Mouse (Mus musculus): ENCODE results near the gene Zfp207.
"Not testable (repeated sequence)": the region's sequence is repeated elsewhere in the genome, so short reads cannot be mapped to it uniquely, and the experiment has no call there.

The Zfp207 gene

DNA sequence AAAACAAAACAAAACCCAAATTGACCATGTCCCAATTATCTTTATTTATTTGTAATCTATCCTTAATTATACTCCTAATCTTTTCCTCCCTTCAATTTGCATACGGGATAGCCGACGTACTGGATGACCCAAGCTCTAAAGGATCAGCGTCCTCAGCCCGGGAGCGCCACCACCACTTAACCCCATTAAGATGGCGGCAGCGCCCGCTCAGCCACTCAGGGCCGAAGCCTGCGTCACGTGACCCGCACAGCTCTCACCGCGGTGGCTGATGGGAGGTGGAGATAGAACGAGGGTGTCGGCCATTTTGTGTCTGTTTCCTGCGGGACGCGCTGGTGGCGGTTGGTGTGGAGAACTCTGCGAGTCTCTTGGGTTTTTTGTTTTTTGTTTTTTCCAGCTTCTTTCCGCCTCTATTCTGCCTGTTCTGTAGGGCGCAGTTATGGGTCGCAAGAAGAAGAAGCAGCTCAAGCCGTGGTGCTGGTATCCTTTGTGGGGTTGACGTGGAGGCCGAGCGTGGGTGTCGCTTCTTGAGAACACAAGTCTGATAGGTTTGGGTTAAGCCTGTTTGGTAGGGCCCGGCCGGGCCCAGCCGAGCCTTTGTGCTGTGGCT is at the start of gene Zfp207:
TSS of gene Zfp207 (plus strand) at position 261 of the 607 bp plus-strand sequence.
- peak; percentile 94 to 98 for DNase-seq (ENCODE audit: low spot score in 2 of 2)

DNA sequence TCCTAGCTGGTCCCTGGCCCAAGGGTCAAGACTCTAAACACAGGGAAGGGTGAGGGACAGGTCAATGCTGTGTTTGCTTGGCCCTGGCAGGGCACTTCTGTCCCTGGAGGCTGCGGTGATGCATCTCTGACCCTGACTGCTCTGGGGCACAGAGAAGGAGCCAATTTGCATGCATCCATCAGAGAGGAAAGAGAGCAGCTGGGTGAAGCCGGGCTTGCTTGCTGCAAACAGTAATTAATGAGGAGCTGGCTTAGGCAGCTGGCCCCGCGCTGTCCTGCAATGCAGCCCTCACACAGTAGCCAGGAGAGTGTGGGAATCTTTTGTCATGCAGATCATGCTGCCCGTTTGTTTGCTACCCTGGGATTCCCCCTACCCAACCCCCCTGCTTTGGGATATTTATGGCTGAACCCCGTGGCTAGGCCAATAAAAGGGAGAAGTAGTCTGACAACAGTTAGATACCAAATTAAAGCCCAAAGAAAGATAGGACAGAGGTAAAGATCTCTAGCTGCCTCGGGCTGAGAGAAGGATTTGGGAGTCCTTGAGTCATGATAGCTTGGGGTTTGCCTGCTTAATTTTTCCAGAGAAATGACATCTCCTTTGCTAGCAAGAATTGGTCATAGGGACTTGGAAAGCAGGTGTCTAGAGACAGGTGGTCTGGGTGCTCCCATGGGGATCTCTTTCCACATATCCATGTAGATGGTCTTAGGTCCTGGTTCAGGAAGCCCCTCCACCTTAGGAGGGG is 47.3 kb upstream of the Zfp207 start:
- no peak for DNase-seq (ENCODE audit: low spot score in 2 of 2)

DNA sequence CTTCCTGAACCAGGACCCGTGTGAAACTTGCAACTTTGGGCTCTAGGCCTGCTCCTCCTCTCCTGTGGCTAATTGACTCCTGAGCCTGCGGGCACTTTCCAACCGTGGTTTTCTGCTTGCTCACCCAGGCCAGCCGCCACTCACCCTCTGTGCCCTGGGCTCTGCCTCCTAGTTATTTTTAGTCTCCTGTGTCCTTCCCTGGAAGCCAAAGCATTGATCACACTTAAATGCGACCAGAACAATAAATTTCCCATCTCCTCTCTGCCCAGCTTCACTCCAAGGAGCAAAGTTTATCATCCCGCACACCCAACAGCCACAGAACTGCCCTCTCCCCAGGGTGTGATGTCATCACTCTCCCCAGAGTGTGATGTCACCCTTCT is 46.7 kb upstream of the Zfp207 start:
- no peak for DNase-seq (ENCODE audit: low spot score in 2 of 2)

DNA sequence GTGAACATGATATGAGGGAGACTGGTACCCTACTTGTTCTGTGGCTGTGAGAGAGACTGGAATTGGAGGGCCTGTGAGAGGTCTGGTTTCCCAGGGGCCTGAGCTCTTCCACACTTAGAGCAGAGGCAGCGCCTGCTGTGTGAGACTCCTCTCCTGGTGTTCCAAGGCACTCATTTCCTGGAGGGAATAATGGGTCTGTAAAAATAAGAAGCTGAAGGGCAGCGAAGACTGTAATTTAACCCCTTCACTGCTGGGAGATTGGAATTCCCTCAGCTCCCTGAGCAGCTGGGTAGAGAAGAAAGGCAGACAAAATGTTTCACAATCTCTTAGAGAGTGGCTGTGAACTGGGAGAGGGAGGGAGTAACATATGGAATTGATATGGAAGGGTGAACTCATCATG is 40.6 kb upstream of the Zfp207 start:
- DNase-seq (ENCODE audit: low spot score in 2 of 2), result no peak

DNA sequence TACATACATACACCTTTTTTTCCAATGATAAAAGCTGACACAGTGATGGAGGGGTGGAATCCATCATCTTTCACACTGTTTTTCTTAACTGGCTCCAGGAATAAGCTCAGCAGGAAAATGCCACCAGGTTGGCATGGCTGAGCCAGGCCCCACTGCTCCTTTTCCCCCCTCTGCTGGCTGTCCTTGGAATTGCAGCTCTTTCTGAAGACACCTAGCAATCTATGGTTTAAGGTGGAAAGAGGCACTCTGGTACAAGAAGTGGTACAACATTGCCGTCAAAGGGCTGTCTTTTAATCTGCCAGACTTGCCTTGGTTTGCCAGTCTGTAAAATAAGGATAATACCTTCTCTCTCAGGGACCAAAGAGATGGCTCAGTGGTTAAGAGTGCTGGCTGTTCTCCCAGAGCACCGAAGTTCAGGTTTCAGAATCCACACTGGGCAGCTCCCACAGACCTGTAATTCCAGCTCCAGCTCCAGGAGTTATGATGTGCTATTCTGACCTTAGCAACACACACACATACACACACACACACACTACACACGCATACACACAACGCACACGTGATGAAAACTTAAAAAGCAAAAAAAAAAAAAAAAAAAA is 31.1 kb upstream of the Zfp207 start:
- peak in 1 of 2 experiments; percentile 79 for DNase-seq (ENCODE audit: low spot score in 2 of 2)

DNA sequence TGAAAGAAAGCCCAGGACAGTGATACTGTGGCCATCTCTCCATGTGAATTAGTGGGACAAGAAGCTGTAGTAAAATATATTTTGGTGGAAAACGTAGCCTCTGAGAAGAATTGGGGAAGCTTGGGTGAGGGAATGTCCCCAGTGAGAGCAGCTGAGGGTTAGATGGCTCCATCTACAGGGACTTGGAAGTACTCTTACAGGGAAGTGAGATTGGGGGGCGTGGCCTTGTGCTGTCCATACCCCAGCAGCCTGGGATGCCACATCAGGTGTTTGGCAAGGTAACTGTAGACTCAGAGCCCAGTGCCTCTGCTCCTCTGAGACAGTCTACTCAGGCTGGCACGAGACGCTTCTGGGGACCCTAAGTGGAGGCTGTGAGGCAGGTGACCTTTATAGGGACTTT is 28.2 kb upstream of the Zfp207 start:
- DNase-seq (ENCODE audit: low spot score in 2 of 2), result no peak

DNA sequence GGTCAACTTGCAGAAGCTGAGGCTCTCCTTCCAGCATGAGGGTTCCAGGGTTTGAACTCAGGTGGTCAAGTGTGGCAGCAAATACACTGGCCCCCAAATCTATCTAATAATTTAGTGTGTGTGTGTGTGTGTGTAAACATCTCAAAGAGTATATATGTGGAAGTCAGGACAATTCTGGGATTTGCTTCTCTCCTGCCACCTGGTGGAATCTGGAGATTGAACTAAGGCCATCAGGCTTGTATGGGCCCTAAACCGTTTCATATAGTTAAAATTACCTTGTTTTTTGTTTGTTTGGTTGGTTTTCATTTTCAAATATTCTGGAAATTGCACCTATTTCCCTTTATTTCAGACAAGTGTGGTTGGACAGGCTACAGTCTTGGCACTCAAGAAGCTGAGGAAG is 14.1 kb upstream of the Zfp207 start:
- DNase-seq (ENCODE audit: low spot score in 2 of 2), result no peak

DNA sequence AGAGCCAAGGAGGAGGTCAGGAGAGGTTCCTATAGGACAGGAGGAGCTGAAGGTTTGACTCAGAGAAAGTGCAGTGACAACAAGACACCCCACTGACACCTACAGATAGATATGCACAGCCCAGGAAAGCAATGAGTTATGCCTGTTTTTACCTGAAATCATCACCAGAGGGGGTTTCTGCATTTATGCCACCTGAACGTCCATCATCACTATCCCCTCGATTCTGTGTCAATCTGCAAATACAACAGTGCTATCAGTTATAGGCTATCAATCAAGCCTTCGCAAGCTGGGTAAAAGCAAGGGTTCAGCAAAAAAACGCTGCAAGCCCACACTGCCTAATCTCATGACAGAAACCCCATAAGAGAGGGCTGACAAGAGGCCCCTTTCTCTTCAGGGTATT is 6.4 kb upstream of the Zfp207 start:
- no peak for DNase-seq (ENCODE audit: low spot score in 2 of 2)

DNA sequence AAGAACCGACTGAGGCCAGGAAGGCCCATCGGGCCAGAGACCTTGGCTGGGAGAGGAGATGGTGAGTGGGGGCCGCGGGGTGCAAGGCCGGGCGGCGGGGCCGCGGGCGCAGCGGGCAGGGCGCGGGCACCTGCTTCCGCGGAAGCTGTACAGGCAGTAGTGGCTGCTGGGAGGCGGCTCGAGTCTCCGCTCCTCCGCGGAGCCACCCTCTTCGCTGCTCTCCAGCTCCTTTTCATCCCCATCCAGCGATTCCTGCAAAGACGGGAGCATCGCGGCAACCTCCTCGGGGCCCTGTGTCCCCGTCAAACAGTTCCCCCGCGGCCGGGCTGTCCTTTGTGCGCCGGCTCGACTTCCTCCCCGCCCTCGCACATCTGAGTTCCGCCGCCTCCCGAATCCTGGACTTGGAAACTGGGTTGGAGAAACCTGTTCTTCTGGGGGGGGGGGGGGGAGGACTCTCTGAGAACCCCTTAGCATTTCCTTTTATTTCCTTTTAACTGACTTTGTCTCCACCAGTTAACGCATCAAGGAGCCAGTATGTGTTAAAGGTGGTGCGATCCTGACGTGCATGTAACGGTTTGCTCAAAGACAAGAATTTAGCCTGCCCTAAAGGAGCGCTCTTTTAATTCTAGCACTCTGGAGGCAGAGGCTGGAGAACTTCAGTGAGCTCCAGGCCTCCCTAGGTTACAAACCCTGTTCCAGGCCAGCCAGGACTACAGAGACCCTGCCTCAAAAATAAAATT is 5.2 kb upstream of the Zfp207 start, which contains the start of gene 5730455P16Rik:
TSS of gene 5730455P16Rik (minus strand) at position 323 of the 740 bp plus-strand sequence.
- peak; percentile 66 to 83 for DNase-seq (ENCODE audit: low spot score in 2 of 2)

DNA sequence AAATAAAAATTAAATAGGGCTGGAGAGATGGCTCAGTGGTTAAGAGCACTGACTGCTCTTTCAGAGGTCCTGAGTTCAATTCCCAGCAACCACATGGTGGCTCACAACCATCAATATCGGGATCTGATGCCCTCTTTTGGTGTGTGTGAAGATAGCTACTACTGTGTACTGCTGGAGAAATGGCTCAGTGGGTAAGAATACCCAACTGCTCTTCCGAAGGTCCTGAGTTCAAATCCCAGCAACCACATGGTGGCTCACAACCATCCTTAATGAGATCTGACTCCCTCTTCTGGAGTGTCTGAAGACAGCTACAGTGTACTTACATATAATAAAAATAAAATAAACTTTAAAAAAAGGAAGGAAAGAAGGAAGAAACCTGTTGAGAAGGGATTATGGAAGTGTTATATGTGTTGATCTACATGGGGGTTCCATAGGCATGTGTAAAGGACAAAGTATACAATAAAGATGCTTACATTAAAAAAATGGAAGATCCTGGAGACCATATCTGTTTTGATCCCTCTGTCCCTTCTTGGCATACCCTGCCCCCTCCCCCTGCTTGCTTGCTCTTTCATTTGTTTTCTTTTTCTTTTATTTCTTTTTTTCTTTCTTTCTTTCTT is 4.5 kb upstream of the Zfp207 start:
- not testable (repeated sequence) for DNase-seq (ENCODE audit: low spot score in 2 of 2)

DNA sequence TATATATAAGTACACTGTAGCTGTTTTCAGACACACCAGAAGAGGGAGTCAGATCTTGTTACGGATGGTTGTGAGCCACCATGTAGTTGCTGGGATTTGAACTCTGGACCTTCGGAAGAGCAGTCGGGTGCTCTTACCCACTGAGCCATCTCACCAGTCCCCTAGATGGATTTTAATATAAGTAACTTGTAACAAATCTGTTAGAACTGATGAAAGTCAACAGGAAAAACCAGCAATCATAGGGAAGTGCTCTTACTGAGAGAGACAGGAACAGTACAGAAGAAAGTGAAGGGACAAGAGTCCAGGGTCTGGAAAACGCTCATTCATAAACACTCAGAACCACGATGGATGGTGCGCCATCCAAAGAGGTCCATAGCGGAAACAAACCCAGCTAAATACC is 3.9 kb upstream of the Zfp207 start:
- DNase-seq (ENCODE audit: low spot score in 2 of 2), result not testable (repeated sequence)

DNA sequence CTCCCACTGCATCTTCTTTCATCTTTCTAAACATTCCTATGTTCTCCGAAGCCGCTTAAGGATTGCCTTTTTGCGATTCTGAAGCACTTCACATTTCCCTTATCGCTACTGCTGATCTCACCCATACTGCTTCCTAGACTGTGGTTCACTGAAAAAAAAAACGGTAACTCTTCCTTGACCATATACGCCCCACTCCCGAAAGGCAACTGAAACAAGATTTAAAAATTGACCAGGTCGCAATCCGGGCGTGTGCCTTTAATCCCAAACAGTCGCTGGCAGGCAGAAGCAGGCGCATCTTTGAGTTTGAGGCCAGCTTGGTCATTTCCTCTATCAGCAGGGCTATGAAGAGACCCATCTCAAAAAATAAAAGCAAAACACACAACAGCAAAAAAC is 457 bp upstream of the Zfp207 start:
- peak in 1 of 2 experiments; percentile 23 for DNase-seq (ENCODE audit: low spot score in 2 of 2)

DNA sequence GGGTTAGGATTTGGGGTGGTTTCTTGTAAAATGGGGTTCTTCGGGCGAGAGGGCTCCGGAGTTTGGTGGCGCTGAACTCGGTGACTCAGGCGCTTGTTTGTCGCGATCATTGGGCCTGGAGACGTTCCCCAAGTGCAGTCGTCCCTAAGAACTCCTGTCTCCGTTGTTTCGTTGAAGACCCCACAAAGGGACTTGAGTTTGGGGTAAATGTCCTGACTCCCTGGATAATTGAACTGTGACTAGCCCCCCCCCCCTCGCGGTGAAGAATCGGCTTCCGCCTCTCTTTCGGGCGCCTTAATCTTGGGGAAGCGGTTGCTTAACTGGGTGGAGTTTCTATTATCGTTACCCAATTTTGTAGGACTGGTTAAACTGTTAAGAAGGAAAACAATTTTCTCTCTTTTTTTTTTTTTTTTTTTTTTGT is 557 bp downstream of the Zfp207 start:
- DNase-seq (ENCODE audit: low spot score in 2 of 2), result no peak

DNA sequence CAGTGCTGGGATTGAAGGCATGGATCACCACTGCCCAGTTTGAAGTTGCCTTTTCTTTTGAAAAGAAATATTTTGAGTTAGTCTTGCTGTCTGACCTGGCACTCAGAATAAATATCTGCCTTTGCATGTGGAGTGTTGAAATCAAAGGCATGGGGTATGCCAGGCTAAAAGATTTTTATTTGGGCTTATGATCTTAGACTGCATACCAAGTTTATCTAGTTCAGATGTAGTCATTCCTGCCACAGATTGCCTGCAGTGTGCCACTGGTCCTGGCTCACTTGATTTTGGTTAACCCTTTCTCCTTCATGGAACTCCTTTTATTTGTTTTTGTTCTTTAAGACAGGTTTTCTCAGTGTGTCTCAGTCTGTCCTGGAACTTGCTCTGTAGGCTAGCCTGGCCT is 1.4 kb downstream of the Zfp207 start:
- no peak for DNase-seq (ENCODE audit: low spot score in 2 of 2)

DNA sequence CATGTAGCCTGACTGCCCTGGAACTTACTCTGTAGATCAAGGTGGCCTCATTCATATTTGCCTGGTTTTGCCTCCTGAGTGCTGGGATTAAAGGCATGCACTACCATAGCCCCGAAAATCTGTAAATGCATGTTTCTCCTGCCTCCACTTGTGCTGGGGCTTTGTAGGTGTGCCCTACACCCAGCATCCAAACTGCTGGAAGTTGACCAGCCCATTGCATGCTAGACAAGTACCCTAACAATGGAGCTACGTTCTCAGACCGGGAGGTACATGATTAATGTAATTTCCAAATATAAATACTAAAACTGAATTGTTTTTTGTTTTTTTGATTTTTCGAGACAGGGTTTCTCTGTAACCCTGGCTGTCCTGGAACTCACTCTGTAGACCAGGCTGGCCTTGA is 2.0 kb downstream of the Zfp207 start:
- DNase-seq (ENCODE audit: low spot score in 2 of 2), result no peak

DNA sequence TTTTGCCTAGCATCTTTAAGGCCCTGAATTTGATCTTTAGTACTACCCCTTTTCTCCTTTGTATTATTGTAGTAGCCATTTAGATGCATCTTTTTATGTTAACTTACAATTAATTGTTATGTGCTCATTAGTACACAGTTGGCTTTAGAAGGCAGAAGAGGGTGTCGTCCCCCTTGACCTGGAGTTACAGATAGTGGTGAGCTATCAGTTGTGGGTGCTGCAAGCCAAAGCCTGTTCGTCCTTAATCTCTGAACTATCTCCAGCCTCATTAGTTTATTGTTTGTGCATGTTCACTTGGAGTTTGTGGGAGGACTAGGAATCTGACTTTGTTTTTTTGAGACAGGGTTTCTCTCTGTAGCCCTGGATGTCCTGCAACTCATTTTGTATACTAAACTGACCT is 3.7 kb downstream of the Zfp207 start:
- DNase-seq (ENCODE audit: low spot score in 2 of 2), result no peak

DNA sequence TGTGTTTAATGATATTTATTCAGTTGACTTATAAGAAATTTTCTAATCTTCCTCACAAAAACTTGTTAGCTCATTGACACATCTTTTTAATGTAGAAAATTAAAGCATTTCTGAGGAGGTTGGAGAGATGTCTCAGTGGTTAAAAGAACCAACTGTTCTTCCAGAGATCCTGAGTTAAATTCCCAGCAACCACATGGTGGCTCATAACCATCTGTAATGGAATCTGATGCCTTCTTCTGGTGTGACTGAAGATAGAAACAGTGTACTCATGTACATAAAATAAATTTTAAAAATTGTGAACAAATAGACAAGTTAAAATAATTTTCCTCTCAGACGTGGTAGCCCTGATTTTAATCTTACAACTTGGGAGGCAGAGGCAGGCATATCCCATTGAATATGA is 6.8 kb downstream of the Zfp207 start:
- no peak for DNase-seq (ENCODE audit: low spot score in 2 of 2)

DNA sequence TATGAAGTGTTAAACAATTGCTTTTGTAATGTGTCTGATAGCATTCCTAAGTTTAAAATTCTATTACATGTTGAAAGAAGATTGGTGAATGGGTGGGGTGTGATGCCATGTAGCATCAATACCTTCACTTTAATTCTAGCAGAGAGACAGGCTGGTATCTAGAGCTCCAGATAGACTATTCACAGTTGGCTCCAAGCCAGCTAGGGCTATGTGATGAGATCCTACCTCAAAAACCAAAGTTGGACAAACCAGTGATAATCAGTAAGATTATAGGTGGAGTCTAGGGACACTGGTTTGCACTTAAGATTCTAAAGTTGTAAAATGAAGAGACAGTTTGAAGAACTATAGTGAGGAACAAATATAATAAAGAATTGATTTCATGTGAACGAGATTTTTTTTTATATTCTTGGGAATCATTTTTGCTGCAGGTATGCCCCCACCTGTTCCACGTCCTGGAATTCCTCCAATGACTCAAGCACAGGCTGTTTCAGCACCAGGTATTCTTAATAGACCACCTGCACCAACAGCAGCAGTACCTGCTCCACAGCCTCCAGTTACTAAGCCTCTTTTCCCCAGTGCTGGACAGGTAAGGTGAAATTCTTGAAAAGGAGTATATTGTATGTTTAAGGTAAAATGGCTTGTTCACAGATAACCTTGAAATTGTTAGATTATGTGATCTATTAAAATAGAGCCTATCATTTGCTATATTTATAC is 8.5 kb downstream of the Zfp207 start:
- DNase-seq (ENCODE audit: low spot score in 2 of 2), result no peak

DNA sequence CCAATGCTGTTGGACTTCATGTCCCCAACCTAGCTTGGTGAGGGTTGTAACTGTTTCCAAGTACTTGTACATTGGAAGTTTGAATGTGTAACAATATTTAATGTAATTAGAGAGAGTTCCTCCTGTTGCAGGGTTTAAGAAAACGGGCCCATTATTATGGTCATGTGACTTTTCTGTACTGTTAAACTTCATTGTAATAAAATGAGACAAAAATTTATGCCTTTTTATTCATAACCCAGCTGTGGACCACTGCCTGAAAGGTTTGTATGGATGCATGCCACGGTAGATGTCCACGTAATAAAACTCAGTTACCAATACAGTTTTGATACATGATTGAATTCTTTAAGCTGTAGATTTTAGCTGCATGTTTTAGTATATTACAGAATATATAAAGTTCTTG is 12.9 kb downstream of the Zfp207 start:
- no peak for DNase-seq (ENCODE audit: low spot score in 2 of 2)

DNA sequence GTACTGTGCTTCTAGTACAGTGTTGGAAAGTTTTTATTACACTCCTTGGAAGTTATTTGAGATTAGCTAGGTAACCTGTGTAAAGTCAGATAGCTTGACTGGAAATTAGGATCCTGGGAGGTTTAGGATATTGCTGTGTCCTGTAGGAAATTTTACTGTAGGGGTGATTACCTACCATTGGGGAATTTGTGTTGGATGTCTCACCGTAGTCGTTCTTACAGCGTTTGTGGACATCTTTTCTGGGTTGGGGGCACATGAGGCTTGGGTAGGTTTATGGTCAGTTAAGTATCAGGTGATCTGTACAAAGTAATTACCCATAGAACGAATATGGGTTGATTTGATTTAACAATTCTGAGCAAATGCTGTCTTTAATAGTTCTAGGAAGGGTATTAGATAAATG is 13.5 kb downstream of the Zfp207 start:
- DNase-seq (ENCODE audit: low spot score in 2 of 2), result no peak

DNA sequence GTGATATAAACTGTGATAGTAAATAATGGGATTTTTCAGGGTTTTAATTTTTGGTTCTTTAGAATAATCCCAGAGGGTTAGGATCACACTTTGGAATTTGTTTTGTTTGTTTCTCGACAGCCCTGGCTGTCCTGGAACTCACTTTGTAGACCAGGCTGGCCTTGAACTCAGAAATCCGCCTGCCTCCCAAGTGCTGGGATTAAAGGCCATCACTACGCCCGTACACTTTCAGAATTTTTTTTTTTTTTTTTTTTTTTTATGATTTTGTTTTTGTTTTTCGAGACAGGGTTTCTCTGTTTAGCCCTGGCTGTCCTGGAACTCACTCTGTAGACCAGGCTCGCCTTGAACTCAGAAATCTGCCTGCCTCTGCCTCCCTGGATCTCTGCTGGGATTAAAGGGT is 24.8 kb downstream of the Zfp207 start:
- not testable (repeated sequence) for DNase-seq (ENCODE audit: low spot score in 2 of 2)
